Mouse (Mus musculus) limb, embryonic 11.5 days (tissue): ENCODE measurements around the gene Rpusd4. TPM values are rescaled to one million over a fixed set of nuclear protein-coding genes. Genes with fewer than 3 reads are reported as not detected.

Experiments used
- polyA plus RNA-seq: library from polyadenylated mRNA; unstranded; fragments of >200 nt; fragmentation: Nextera tagmentation; extraction: Ambion mirVana; gene quantifications from 2 replicates; pipeline ENCODE4 v1.2.1, GENCODE M21; 2014

Gene Rpusd4
- polyA plus RNA-seq, 1 experiment from 2014 or later = 38.5 TPM

Other genes starting within 250 kb of the Rpusd4 start
- gene St3gal4, start 148.6 kb upstream of the Rpusd4 start, polyA plus RNA-seq = 23.8 and 25.6 TPM in 2 replicates
- 87.7 and 90.3 TPM in 2 replicates for gene Dcps, start 91.8 kb upstream of the Rpusd4 start, polyA plus RNA-seq
- gene Srpr, start 67.7 kb upstream of the Rpusd4 start, polyA plus RNA-seq = 108 and 115 TPM in 2 replicates
- 18.1 and 19.1 TPM in 2 replicates for gene Tirap, start 67.6 kb upstream of the Rpusd4 start, polyA plus RNA-seq
- gene Foxred1, start 56.8 kb upstream of the Rpusd4 start, polyA plus RNA-seq = 35.7 and 39.8 TPM in 2 replicates
- gene Fam118b, start 60 bp upstream of the Rpusd4 start, polyA plus RNA-seq = 63.0 and 64.9 TPM in 2 replicates
- gene Cdon, start 153.3 kb downstream of the Rpusd4 start, polyA plus RNA-seq = 10.9 and 11.8 TPM in 2 replicates